Mouse (Mus musculus) natural killer cell, adult 2 months (primary cell): ENCODE results near the gene Foxp1.
A peak's percentile ranks its signal among the peaks of the same experiment; 100 is the strongest.

ENCODE experiments used
- DNase-seq, 2 experiments: peaks; one replicate each; pipeline ENCODE4 v3.0.0; 2022; ENCODE audit warnings: low spot score in 2 of 2

Gene Foxp1

DNA sequence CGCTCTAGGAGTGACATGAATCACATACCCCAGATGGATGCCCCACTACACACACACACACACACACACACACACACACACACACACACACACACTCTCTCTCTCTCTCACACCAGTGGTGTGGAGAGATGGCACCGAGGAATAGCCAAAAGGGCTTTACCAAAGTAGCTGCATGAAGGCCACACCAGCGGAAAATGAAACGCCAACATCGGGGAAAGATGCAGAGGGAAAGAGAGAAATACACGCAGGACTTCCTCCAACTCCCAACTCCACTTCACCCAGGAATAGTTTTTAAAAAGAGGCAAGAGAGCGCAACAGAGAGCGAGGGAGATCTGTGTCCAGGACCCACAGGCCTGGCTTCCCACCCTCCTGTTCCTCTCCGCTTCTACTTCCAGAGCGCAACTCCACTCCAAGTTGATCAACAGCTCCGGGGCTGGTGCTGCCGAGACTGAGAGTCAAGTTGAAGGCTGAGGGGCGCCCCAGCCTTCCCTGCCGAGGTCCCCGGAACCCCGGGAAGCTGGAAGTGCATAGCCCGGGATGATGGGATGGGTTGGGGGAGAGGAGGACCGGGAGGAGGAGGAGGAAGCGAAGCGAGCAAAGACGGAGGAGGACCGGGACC lies 494.9 kb downstream of the Foxp1 start:
- peak in 1 of 2 experiments; percentile 28 for DNase-seq

GRCm38 (mm10) chr6:99026635-99027541 lies 495.6 kb downstream of the Foxp1 start:
- peak in 1 of 2 experiments; percentile 50 for DNase-seq

GRCm38 (mm10) chr6:99026040-99026439 lies 496.5 kb downstream of the Foxp1 start:
- DNase-seq: peak; percentile 54 to 61

GRCm38 (mm10) chr6:99024588-99024987 lies 497.9 kb downstream of the Foxp1 start:
- no peak for DNase-seq

DNA sequence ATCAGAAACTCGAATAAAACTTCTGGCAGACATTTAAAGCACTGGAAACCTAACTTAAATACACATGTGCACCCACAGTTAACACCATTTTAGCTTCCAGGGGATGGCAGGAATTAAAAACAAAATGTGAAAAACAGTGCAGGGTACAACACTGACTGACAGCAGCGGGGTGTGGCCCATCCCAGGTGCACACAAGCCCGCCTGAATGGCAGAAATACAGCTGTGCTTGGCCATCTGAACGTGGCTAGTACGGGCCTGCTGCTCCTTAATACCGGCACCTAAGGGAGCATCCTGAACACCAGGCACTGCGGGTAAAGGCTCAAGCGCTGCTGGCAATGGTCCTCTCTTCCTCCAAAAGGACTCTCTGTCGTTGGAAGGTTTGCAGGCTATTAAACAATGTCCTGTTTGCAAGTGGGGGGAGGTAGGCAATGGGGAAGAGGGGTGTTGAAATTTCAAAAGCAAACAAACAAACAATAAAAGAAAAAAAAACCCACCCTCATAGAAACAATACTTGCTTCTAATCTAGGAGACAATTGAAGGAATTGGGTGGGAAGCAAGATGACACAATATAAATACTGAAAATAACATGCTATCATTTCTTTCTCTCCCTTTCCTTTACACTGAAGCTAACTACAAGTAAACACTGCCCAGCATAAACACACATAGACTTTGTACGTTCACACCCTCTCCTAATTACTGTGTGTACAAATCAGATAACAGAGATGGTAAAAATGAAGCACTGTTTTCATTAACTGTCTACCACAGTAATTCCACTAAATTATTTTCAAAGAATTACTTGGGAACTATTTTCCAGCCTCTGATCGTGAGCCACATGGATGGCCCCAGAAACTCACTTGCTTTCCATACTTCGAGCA lies 501.7 kb downstream of the Foxp1 start:
- DNase-seq: no peak

DNA sequence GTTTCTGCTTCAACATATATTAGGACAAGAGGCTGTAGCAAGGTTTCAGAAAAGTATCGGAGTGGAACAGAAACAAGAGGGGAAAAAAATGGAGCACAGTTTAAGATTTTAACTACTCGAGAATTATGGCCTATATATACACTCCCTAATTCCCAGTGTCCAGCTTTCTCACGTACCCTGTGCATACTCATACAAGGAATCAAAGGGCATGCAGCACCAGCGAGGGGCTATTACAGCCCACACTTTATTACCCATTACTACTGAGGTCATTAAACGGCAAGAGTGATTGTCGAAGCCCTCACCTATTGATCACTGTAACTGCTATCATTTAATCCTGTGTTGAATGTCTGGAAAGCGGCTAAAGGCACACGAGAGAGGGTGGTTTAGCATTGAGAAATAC lies 502.8 kb downstream of the Foxp1 start:
- no peak for DNase-seq

- no peak for DNase-seq
Measured at GRCm38 (mm10) chr6:99019266-99019665, 503.3 kb downstream of the Foxp1 start.

DNA sequence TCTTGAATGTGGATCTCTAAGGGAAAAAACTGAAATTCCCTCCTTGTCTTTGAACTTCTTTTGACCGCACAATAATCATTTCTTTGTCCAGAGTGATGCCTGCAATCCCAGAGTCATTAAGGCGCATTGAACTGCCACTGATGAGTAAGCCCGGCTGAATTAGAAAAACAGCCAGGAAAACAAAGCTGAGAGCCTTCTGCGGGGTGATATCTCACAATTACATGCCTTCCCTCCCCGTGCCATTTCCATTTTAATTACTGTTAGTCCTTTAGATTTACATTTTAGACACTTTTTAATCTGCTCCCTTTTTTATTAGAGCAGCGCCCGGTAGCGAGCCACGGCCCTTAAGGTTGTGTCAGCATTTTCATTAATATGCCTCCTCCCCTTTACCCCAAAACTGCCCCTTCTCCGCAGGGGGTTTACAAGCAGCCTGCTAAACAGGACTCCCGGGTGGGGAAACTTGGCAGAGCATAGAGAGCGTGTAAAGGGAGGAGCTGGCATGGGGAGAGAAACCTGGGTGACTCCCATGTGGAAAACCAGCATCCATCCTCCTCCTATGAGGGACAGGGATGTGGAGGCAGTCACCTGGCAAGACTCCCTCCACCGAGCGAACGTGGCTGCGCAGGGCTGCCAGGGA lies 508.5 kb downstream of the Foxp1 start:
- no peak for DNase-seq

DNA sequence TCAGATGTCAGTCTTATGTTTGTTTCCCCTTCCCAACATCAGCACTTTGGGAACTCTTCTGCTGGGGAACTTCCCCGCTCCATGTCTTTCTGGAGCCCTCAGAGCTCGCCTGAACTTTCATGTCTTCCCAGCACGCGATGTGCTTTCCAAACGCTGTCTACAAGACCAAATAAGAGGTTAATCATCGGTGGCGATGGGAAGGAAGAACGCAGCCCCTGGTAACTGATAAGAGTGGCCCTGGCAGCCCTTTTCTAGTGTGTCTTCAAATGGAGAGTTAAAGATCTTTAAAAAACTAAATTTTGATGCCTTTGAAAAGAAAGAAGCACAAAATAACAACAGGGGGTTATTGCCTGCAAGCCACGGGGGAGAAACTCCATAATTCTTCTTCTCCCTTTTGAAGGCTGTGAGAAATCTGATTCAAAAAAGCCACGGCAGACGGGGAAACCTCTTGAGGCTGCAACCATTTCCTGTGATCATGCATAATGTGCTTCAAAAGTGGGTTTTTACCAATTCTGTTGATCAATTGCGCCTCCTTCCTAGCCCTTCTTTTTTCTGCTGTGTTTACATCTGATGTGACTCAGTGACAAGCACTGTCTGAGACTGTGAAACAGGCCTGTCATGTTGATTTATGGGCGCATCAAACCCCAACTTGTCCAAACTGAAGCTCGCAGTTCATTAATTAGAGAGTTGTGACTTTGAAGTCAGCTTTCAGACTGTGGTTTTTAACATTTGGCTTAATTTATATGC lies 509.2 kb downstream of the Foxp1 start:
- peak in 1 of 2 experiments; percentile 25 for DNase-seq

DNA sequence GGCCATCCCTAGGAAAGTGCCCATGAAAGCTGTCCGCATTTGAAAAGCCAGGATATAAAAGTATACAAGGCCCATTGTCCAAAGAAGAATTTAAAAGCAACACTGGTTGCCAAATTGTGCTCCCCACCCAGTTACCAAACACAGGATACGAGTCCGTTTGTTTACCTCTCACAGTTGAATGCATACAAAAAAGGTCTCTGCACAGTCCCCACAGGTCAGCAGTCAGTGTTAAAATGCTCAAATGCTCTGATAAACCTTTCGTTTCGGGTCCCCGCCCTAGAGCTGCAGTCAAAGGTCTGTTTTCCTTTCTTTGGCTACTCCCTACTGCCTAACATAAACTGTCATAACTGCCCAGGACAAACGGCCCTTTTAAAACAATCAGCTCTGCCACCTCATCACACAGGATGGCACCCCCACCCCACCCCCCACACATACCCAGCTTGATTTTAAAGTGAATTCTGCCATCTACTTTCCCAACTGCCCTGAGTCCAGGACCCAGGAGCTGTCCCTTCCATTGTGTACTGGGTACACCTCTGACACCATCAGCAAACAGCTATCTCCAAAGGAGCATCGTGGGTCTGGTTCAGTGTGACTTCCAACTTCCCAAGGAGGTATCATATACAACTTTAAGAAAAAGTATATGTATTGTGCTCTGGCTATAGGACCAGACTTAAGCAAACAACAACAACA lies 510.5 kb downstream of the Foxp1 start:
- no peak for DNase-seq

DNA sequence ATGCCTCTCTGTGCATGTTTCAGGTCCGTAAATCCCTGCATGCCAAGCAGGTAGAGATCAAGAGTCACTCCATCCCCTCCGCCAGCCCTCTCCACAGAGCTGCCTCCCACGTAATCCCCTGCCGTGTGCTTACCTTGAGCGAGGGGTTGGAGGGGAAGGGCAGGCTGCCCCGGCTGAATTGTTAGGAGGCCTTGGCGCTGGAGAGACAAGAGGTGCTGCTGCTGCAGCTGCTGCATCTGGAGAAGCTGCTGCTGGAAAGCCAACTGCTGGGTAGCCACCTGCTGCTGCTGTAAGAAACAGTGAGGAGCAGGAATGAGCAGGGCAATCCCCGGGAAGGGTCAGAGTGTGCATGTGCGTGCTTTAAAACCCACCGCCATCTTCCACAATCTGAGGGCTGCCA lies 512.8 kb downstream of the Foxp1 start:
- DNase-seq: no peak

- DNase-seq: peak in 1 of 2 experiments; percentile 33
Measured at GRCm38 (mm10) chr6:99008565-99008964, 514.0 kb downstream of the Foxp1 start.

GRCm38 (mm10) chr6:99007542-99007941 lies 515.0 kb downstream of the Foxp1 start:
- peak in 1 of 2 experiments; percentile 68 for DNase-seq

GRCm38 (mm10) chr6:99004255-99004997 lies 518.1 kb downstream of the Foxp1 start:
- no peak for DNase-seq

DNA sequence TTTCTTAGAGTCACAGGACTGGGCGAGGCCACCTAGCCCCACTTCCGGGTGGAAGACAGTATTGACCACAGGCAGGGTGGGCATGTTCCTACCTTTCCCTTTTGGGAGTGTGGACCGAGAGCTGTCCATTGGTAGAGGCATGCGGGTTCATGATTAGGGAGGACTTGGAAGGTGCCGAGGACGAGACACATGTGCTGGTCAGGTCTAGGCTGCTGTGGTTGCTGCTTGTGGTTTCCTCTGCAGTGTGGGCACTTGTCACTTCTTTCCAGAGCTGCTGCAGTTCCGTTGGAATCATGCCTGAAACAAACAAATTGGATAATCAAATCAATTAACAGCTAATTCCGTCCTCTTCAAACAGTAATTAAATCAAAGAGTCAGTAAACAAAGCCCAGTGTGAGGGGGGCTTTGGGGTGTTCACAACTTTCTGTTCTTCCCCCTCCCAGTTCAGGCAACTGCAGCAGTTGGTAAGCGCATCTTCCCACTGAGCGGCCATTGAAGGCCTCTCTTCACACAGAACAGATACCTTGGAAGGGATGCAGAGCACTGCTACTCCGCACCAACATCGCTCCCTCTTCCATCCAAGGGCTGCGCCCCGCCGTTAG lies 519.3 kb downstream of the Foxp1 start:
- no peak for DNase-seq

DNA sequence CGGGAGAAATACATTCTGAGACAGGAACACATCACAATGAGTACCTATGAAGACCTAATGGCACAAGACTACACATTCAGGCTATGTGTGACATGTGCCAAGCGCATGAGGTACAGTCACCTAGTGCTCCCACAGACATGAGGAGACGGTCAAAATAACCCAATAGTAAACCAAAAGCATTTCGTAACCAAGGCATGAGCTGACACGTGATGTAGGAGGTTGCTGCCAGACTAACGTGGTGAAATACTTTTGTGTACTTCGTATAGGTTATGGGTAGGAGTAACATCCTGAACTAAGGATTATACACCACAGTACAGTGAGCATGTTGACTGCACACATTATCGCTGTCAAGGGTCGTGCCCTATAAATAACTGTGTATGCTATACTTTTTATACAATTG lies 520.9 kb downstream of the Foxp1 start:
- DNase-seq: no peak

GRCm38 (mm10) chr6:98998971-98999932 lies 523.3 kb downstream of the Foxp1 start:
- DNase-seq: no peak

- no peak for DNase-seq
Measured at GRCm38 (mm10) chr6:98997742-98998141, 524.8 kb downstream of the Foxp1 start.
